Mouse (Mus musculus): ENCODE data around the gene Stk11. TPM values are rescaled to one million over a fixed set of nuclear protein-coding genes. Genes with fewer than 3 reads are reported as not detected.

The Stk11 gene
- total and polyA plus RNA-seq, 3 experiments = 154 to 172 (median 170) TPM

DNA sequence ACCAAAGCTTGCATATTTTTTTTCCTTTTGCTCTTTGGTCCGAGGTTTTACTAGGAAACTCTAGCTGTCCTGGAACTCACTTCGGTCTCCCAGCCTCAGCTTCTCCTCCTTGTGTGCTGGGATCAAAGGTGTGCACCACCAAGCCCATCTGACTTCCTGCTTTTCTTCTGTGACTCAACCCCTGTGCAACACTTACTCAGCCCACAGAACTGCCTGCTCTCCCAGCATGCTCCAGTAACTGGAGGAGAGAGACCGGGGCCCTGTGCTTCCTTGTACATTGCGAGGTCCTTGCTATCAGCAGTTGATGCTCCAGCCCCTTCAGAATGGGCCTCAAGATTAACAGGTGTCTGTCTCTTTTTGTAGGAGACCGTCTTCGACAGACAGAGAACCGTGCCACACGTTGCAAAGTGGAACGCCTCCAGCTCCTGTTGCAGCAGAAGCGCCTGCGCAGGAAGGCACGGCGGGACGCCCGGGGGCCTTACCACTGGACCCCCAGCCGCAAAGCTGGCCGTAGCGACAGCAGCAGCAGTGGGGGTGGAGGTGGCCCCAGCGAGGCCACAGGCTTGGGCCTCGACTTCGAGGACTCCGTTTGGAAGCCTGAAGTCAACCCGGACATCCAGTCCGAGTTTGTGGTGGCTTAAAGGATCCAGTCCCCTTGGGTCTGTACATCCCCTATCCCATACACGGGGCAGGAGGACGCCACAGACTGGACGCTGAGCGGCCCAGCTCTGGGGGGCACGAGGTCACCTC is 40.6 kb downstream of the Stk11 start:
- no peaks in the 10 kb centered on the region for H3K27me3 ChIP-seq (ENCODE audit: insufficient read depth, low read length)
- no peak for DNase-seq (ENCODE audit: low spot score)

GRCm38 (mm10) chr10:80156752-80157053 is 41.1 kb downstream of the Stk11 start:
- Histone ChIP-seq H3K4me3 (ENCODE audit: low read depth, low read length) (peak overlapping the region; percentile 44; the same call in 1 of the 2 replicates), H3K36me3 (replicated peaks) (peaks cover 66% of the 10 kb centered on the region), H3K4me1 (ENCODE audit: insufficient read depth, low read depth, low read length) (peaks cover 96% of the 10 kb centered on the region), H3K9me3 (replicated peaks) (no peaks in the 10 kb centered on the region), H3K27me3 (ENCODE audit: insufficient read depth, low read length) (no peaks in the 10 kb centered on the region)
- no peak for DNase-seq (ENCODE audit: low spot score)
- TF ChIP-seq POLR2AphosphoS5 (IDR thresholded peaks at IDR 0.05; ENCODE audit: insufficient replicate concordance, low read depth, low read length) (no peak), GATA1 (IDR thresholded peaks at IDR 0.05; ENCODE audit: borderline replicate concordance, low read length) (no peak), CTCF (IDR thresholded peaks at IDR 0.05; ENCODE audit: low read depth, low read length) (no peak), GATA2 (IDR thresholded peaks at IDR 0.05; ENCODE audit: borderline replicate concordance, low read depth, low read length) (no peak), TAL1 (conservative IDR thresholded peaks at IDR 0.05; ENCODE audit: low read depth, low read length) (no peak)
- no peak for ATAC-seq (ENCODE audit: extremely low read depth, insufficient number of reproducible peaks, low FRiP score, poor library complexity, severe bottlenecking)

More for the DNA sequence above, 40.6 kb downstream of the Stk11 start:
- Histone ChIP-seq H3K9me3 (replicated peaks) (no peaks in the 10 kb centered on the region), H3K4me3 (ENCODE audit: low read depth, low read length) (peak overlapping the region; percentile 44; the same call in 1 of the 2 replicates), H3K4me1 (ENCODE audit: insufficient read depth, low read depth, low read length) (peaks cover 96% of the 10 kb centered on the region), H3K36me3 (replicated peaks) (peaks cover 71% of the 10 kb centered on the region)
- TF ChIP-seq POLR2AphosphoS5 (IDR thresholded peaks at IDR 0.05; ENCODE audit: insufficient replicate concordance, low read depth, low read length) (no peak), TAL1 (conservative IDR thresholded peaks at IDR 0.05; ENCODE audit: low read depth, low read length) (no peak), CTCF (IDR thresholded peaks at IDR 0.05; ENCODE audit: low read depth, low read length) (no peak), GATA1 (IDR thresholded peaks at IDR 0.05; ENCODE audit: borderline replicate concordance, low read length) (no peak), GATA2 (IDR thresholded peaks at IDR 0.05; ENCODE audit: borderline replicate concordance, low read depth, low read length) (no peak)
- ATAC-seq (ENCODE audit: extremely low read depth, insufficient number of reproducible peaks, low FRiP score, poor library complexity, severe bottlenecking) = no peak

- H3K27me3 ChIP-seq (ENCODE audit: insufficient read depth, low read length) = no peaks in the 10 kb centered on the region
- ATAC-seq (ENCODE audit: extremely low read depth, insufficient number of reproducible peaks, low FRiP score, poor library complexity, severe bottlenecking) (no peak), DNase-seq (ENCODE audit: low spot score) (no peak)
- no peaks in the 10 kb centered on the region for H3K9me3 ChIP-seq (replicated peaks)
- H3K36me3 ChIP-seq (replicated peaks) = peaks cover 59% of the 10 kb centered on the region
- TF ChIP-seq GATA1 (IDR thresholded peaks at IDR 0.05; ENCODE audit: borderline replicate concordance, low read length) (no peak), CTCF (IDR thresholded peaks at IDR 0.05; ENCODE audit: low read depth, low read length) (no peak), POLR2AphosphoS5 (IDR thresholded peaks at IDR 0.05; ENCODE audit: insufficient replicate concordance, low read depth, low read length) (no peak), GATA2 (IDR thresholded peaks at IDR 0.05; ENCODE audit: borderline replicate concordance, low read depth, low read length) (no peak), TAL1 (conservative IDR thresholded peaks at IDR 0.05; ENCODE audit: low read depth, low read length) (no peak)
- peak overlapping the region; percentile 26; the same call in 1 of the 2 replicates for H3K4me3 ChIP-seq (ENCODE audit: low read depth, low read length)
- H3K4me1 ChIP-seq (ENCODE audit: insufficient read depth, low read depth, low read length) = peaks cover 96% of the 10 kb centered on the region
These were observed 41.7 kb downstream of the Stk11 start for GRCm38 (mm10) chr10:80157141-80157929.

DNA sequence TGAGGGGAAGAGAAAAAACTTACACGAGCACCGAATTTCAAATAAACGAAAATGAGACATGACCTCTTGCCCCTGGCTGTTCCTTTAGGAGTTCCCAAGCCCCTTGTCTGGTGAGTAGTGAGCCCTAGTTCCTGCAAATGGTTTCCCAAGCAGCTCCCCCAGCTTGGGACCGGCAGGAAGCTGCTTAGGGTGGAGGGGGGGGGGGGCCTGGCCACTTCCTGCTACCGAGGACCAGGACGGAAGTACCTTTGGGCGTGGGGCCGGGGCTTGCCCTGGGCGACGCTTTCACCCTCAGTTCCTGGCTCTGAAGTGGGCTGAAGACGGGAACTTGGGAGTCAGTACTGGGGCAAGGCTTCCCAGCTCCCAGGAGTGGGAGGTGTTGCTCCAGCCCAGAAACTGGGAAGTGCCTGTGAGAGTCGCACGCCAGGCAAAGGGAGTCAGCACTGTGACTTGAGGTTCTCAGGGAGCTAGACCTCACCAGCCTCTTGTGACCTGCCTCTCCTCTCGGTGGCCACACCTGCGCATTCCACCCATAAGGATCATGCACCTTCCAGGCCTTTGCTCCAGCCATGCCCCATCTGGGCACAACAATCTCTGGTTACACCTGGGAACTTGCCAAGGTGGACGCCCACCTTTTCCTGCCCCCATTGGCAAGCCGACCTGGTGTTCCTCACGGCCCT is 42.8 kb downstream of the Stk11 start:
- TF ChIP-seq TAL1 (conservative IDR thresholded peaks at IDR 0.05; ENCODE audit: low read depth, low read length) (no peak), POLR2AphosphoS5 (IDR thresholded peaks at IDR 0.05; ENCODE audit: insufficient replicate concordance, low read depth, low read length) (0 out of 2 replicates have a peak, but pooled peaks have one; percentile 69)
- no peaks in the 10 kb centered on the region for H3K27me3 ChIP-seq (ENCODE audit: insufficient read depth, low read length)
- peak overlapping the region; percentile 71 for H3K4me3 ChIP-seq (ENCODE audit: low read depth, low read length)
- DNase-seq (ENCODE audit: low spot score) = peak; percentile 63
- no peaks in the 10 kb centered on the region for H3K9me3 ChIP-seq (replicated peaks)
- peaks cover 48% of the 10 kb centered on the region for H3K36me3 ChIP-seq (replicated peaks)
- peaks cover 95% of the 10 kb centered on the region for H3K4me1 ChIP-seq (ENCODE audit: insufficient read depth, low read depth, low read length)
- no peak for ATAC-seq (ENCODE audit: extremely low read depth, insufficient number of reproducible peaks, low FRiP score, poor library complexity, severe bottlenecking)

DNA sequence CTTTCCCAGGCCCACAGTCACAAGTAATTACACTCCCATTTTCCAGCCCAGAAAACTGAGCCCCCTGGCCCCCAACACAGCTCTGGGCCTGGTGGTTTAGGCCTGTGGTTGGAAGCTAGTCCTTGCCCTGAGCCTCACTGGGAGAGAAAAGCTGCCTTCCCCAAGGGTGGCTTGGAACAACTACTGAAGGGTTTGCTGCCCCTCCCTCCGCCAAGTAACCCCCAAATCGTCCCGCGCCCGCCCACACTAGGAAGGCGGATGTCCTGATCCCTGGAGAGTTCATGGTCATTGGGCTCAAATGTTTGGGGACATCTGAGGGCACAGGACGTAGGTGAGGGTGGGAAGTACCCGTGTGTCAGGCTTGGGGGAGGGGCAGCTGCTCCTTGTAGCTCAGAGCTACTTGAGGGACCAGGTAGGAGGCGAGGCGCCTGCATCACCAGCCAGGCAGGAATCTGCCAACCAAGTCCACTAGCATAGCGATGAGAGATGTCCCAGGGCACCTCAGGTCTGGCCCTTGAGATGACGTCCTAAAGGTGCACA is 43.5 kb downstream of the Stk11 start:
- DNase-seq (ENCODE audit: low spot score) = no peak
- Histone ChIP-seq H3K4me3 (ENCODE audit: low read depth, low read length) (peak overlapping the region; percentile 71), H3K27me3 (ENCODE audit: insufficient read depth, low read length) (no peaks in the 10 kb centered on the region; the same call in 1 of the 2 replicates), H3K9me3 (replicated peaks) (no peaks in the 10 kb centered on the region), H3K4me1 (ENCODE audit: insufficient read depth, low read depth, low read length) (peaks cover 94% of the 10 kb centered on the region), H3K36me3 (replicated peaks) (peaks cover 42% of the 10 kb centered on the region)
- no peak for ATAC-seq (ENCODE audit: extremely low read depth, insufficient number of reproducible peaks, low FRiP score, poor library complexity, severe bottlenecking)
- TF ChIP-seq GATA1 (IDR thresholded peaks at IDR 0.05; ENCODE audit: borderline replicate concordance, low read length) (no peak), POLR2AphosphoS5 (IDR thresholded peaks at IDR 0.05; ENCODE audit: insufficient replicate concordance, low read depth, low read length) (no peak; the same call in 1 of the 2 replicates), CTCF (IDR thresholded peaks at IDR 0.05; ENCODE audit: low read depth, low read length) (no peak), GATA2 (IDR thresholded peaks at IDR 0.05; ENCODE audit: borderline replicate concordance, low read depth, low read length) (no peak), TAL1 (conservative IDR thresholded peaks at IDR 0.05; ENCODE audit: low read depth, low read length) (no peak)
